Mouse (Mus musculus) heart, adult 9 months (tissue): ENCODE results near the gene Atp13a2.

Source experiments
- DNase-seq, 2 experiments: peaks; one replicate each; pipeline ENCODE4 v3.0.0; 2022; ENCODE audit warnings: low spot score in 2 of 2

The Atp13a2 gene

DNA sequence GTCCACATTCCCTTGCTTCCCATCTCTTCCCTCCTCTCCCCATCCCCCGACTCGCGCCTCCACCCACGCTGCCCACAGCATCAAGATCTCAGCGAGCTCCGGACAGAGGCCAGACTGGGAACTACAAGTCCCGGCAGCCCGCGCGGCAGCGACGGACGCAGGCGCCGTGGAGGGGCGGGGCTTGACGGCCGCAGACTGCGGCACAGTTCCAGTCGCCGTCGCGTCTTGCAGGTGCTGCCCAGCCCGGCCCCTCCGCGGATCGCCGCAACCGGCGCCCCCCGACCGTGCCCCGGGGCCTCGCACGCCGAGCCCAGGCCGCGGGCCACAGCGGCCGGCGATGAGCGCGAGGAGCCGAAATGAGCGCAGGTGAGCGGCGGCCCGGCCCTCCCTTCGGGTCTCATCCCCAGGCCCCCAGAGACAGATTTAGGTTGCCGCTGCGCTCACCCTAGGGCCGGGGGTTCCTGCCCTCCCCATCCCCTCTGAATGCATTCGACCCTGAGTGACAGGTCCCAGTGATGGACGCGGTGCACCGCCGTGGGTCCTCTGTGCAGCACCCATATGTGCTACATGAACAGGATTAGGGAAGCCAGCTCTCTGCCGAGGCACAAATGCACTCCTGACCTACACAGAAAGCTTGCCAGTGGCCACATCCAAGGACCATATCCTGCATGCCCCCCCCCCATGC lies at the start of gene Atp13a2:
Atp13a2 (plus strand) TSS at position 163 of the 685 bp plus-strand sequence.
- peak; percentile 78 to 89 for DNase-seq

DNA sequence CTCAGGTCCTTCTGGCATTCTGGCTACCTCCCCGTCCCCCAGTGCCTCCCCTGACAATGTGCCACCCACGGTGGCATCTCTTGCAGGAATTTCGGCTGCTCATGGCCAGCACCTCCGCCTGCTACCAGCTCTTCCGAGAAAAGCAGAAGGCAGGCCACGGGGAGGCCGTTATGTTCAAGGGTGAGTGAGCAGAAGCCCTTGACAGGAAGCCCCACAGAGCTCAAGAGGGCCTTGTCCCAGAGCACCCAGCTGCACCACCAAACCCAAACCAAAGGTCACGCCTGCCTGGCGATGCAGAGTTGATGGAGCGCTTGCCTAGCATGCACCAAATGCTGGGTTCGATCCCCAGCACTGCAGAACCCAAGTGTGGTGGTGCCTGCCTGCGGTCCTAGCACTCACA lies 42.3 kb upstream of the Atp13a2 start:
- DNase-seq: no peak

DNA sequence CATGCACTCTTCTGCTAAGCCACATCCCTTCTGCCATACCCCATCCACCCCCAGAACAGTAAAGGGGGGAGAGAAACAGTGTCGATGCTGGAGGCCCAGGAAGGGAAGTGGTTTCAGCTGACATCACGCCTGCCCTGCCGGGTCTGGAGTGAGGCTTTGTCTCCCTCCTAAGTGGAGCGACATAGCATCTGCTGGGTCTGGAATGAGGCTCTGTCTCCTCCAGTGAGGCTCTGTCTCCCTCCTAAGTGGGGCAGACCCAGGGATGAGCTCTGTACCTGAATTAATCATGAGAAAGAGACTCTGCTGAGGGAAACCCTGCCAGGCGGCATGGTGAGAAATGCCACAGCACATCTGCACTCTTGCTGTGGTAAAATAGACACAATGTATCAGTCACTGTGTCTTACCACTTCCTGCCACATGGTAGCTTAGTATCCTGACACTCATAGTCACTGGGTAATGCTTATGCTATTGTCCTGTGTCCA lies 41.7 kb upstream of the Atp13a2 start:
- DNase-seq: no peak

DNA sequence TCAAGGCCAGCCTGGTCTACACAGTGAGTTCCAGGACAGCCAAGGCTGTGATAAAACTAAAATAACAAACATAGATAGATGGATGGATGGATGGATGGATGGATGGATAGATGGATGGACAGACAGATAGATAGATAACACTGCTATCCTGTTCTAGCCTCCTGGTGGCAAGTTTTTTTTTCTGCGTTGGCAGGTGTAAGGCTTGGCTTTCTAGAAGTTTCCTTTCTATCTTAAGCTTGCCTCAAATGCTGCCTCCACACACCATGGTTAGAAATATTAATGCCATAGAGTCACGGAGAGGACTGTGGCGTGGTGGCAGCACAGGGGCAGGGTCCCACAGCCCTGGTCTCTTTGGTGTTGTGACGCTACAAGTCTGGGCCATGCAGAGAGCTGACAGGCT lies 41.1 kb upstream of the Atp13a2 start:
- no peak for DNase-seq

GRCm38 (mm10) chr4:140946048-140946447 lies 40.6 kb upstream of the Atp13a2 start:
- no peak for DNase-seq

- DNase-seq: no peak
These were observed 40.0 kb upstream of the Atp13a2 start for GRCm38 (mm10) chr4:140946580-140947205.

GRCm38 (mm10) chr4:140947487-140948440 lies 38.9 kb upstream of the Atp13a2 start:
- no peak for DNase-seq

- DNase-seq: no peak
These were observed 38.2 kb upstream of the Atp13a2 start for GRCm38 (mm10) chr4:140948481-140948880.

- no peak for DNase-seq
These were observed 37.6 kb upstream of the Atp13a2 start for GRCm38 (mm10) chr4:140949052-140949451.

DNA sequence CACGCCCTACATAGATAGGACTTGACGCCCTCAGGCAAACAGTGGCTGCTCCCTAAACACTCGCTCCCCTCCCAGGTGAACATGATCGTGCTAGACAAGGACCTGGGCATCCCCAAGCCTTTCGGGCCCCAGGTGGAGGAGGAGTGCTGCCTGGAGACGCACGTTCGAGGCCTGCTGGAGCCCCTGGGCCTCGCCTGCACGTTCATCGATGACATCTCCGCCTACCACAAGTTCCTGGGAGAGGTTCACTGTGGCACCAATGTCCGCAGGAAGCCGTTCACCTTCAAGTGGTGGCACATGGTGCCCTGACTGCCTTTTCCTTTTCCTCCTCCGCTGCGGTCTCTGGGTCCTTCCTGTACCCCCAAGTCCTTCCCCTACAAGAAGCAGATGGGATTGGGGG lies 37.1 kb upstream of the Atp13a2 start:
- DNase-seq: no peak

DNA sequence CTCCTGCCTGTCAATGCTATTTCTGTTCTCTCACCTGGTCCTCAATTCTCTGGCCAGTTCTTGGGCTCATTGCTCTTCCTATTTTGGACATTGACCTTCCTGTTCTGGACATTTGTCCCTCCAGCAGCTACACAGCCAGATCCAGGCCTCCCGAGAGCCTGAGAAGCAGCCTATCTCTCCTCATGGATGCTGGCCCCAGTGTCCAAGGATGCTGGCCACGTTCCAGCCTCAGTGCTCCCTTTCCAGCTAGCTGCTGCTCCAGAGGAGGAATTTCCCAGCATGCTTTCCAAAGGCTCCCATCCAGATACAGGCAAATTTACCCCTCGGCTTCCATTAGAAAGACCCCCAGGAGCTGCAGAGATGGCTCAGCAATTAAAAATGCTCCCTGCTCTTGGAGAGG lies 36.1 kb upstream of the Atp13a2 start:
- no peak for DNase-seq

DNA sequence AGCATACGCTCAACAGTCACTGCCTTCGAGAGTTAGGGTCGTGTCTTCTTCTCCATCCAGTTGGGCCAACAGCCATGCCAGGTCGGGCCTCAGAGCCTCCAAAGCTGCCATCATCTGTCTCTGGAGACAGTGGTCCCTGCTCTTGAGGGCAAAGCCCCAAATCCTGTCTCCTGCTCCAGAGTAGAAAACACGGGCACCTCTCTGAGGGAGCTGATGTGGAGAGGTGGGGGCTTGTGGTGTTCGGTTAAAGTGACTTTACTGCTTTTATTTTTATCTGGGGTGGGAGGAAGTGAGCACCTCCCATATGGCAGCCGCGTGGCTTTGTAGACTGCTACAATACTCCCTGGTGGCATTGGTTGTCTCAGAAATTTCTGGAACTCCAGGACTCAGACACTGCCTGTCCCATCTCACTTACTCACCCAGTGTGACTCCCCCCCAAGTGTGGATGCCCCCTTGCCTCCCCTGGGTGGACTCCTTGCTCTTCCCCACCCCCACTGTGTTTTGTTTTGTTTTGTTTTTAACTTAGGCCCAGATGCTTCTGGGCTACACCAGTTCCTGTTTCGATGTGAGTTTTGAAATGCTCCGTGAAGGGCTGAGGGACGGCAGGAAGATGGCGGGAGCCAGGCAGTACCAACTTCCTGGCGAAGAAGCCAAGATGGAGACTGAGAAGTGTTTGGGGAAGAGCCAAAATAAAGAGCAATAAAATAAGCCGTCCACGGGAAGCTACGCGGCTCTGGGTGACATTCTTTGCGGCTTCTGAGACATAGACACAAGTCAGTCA lies 34.6 kb upstream of the Atp13a2 start:
- no peak for DNase-seq

DNA sequence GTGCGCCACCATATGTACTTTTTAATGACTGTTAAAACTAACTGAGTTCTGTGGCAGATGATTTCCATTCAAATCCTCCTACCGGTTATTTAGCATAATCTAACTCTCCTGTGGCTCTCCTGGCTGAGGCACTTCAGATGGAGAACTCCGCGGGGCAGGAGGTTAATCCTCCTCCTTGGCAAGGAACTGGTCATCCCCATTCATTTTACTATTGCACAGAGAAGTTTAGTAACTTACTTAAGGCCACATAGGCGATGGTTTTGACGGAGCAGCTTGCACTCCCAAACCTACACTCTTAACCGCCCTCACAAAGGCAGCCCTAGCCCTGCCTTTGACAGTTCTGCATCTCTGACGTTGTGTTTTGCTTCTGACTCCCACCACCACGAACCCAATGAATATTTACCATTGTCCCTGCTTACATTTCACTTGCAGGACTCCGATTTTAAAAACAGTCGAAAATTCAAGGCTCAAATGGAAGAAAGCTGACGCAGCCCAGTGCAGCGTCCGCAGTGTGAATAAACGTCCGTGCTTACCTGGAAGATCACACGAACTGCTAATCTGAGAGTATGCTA lies 29.5 kb upstream of the Atp13a2 start:
- no peak for DNase-seq

DNA sequence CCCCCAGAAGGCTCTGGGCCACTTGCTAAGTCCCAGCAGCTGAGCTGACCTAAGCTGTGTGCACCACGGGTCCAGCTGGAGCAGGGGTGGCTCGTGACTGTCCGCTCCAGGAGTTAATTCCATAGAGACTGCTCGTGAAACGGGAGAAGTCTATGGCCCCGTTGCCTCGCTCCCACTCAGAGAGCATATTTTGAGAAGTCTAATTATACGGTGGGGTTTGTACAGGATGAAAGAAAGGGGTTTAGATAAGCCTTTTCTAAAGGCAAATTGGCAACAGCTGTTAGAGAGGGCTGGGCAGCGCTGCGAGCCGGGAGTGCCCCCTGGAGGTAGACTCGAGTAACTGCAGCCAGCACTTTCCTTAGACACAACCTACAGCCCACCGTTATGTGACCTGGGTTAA lies 28.9 kb upstream of the Atp13a2 start:
- peak; percentile 71 to 80 for DNase-seq

GRCm38 (mm10) chr4:140958319-140958718 lies 28.4 kb upstream of the Atp13a2 start:
- no peak for DNase-seq

- DNase-seq: no peak
These were observed 27.5 kb upstream of the Atp13a2 start for GRCm38 (mm10) chr4:140959128-140959679.

- DNase-seq: no peak
These were observed 26.8 kb upstream of the Atp13a2 start for GRCm38 (mm10) chr4:140959715-140960479.

DNA sequence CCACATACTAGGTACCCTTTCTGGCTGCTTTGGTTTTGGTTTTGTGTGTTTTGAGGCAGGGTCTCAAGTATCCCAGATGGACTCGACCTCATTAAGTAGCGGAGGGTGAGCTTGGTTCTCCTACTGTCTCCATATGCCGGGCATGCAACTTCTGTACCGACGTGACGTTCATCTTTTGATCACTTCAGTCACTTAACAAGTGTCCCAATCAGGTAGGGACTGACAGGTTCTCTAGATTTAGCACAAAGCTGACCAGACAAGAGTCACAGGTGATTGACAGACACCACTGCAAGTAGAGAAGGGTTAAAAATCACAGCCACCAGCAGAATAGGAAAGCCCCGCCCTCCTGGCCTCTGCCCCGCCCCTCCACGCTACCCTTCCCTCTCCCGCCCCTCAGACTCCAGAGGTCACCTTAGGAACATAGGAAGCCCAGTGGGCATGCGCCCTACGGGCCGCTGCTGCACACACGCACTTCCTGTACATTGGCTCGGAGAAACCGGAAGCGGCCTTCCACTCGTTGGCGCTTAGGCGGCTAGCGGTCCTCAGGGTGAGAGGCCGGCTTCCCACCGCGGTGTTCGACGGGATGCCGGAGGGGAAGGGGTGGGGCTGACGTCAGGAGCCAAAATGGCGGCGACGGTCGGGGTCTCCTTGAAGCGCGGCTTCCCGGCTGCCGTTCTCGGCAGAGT lies 25.7 kb upstream of the Atp13a2 start, which contains the start of gene Sdhb:
Sdhb (plus strand) TSS at position 423 of the 686 bp plus-strand sequence.
- peak; percentile 97 to 98 for DNase-seq

GRCm38 (mm10) chr4:140961467-140962206 lies 25.0 kb upstream of the Atp13a2 start:
- DNase-seq: no peak
